Mouse (Mus musculus): Measurements from ENCODE around the gene Hdac11.

- TF ChIP-seq CTCF (IDR thresholded peaks at IDR 0.05; ENCODE audit: low read depth) (no peak), EP300 (IDR thresholded peaks at IDR 0.05; ENCODE audit: low read depth) (peak; percentile 13; the same call in 1 of the 2 replicates)
Measured at GRCm38 (mm10) chr6:91110323-91111020, 46.0 kb upstream of the Hdac11 start.

Data from liver, postnatal 0 days (tissue).